Mouse (Mus musculus) embryonic facial prominence, embryonic 15.5 days (tissue): ENCODE measurements around the gene Npas2. TPM values are rescaled to one million over a fixed set of nuclear protein-coding genes. Genes with fewer than 3 reads are reported as not detected.

Source experiments
- ATAC-seq: fragments of 200-750 bp; cut with Nextera tagmentation; 2 replicates; pipeline ENCODE4 v1.8.0; 2017; ENCODE audit warnings: low read depth, moderate TSS enrichment; ENCODE audit not compliant: insufficient number of reproducible peaks, low FRiP score, low TSS enrichment
- H3K27ac ChIP-seq: fragments of 300-500 bp; sonication (generic); replicated peaks from 2 replicates; pipeline ENCODE4 v1.5.1; 2015; ENCODE audit warnings: mild to moderate bottlenecking, inconsistent platforms
- H3K27me3 ChIP-seq: fragments of 300-500 bp; sonication (generic); 2 replicates; pipeline ENCODE4 v1.6.1; 2015; ENCODE audit warnings: inconsistent platforms
- H3K36me3 ChIP-seq: fragments of 300-500 bp; sonication (generic); 2 replicates; pipeline ENCODE4 v1.6.1; 2015; ENCODE audit warnings: mild to moderate bottlenecking, inconsistent platforms
- H3K4me1 ChIP-seq: fragments of 300-500 bp; sonication (generic); 2 replicates; pipeline ENCODE4 v1.6.1; 2015; ENCODE audit warnings: inconsistent platforms
- H3K4me2 ChIP-seq: fragments of 300-500 bp; sonication (generic); replicated peaks from 2 replicates; pipeline ENCODE4 v1.6.1; 2015; ENCODE audit warnings: mild to moderate bottlenecking, inconsistent platforms
- H3K4me3 ChIP-seq: fragments of 300-500 bp; sonication (generic); replicated peaks from 2 replicates; pipeline ENCODE4 v1.5.1; 2015; ENCODE audit warnings: mild to moderate bottlenecking, inconsistent platforms
- H3K9ac ChIP-seq: fragments of 300-500 bp; sonication (generic); 2 replicates; pipeline ENCODE4 v1.6.1; 2015; ENCODE audit warnings: inconsistent platforms
- H3K9me3 ChIP-seq: fragments of 300-500 bp; sonication (generic); replicated peaks from 2 replicates; pipeline ENCODE4 v1.6.1; 2016; ENCODE audit warnings: inconsistent platforms
- WGBS: fragments of 180-500 bp; shearing (Covaris S2); methylation state at CpG from one replicate; pipeline ENCODE4 v1.1.7; 2015; 5-methylcytosine and 5-hydroxymethylcytosine counted together
- microRNA-seq: library from miRNA; unstranded; fragments of <30 nt; microRNA quantifications from one replicate; pipeline ENCODE4, GENCODE M21; 2016; ENCODE audit warnings: borderline number of aligned reads
- polyA plus RNA-seq: library from polyadenylated mRNA; unstranded; fragments of >200 nt; fragmentation: Nextera tagmentation; extraction: Ambion mirVana; gene quantifications from 2 replicates; pipeline ENCODE4 v1.2.1, GENCODE M21; 2015

The Npas2 gene
- polyA plus RNA-seq, 1 experiment from 2014 or later: 3.3 TPM

GRCm38 (mm10) chr1:39396347-39396746 lies 202.8 kb downstream of the Npas2 start:
- Histone ChIP-seq H3K27ac (no peak overlapping the region), H3K4me3 (no peak overlapping the region), H3K9ac (no peak overlapping the region), H3K27me3 (no peaks in the 10 kb centered on the region), H3K9me3 (no peaks in the 10 kb centered on the region), H3K36me3 (peaks cover 14% of the 10 kb centered on the region; the same call in 1 of the 2 replicates), H3K4me2 (no peak overlapping the region), H3K4me1 (0 out of 2 replicates have a peak, but pooled peaks cover 5% of the 10 kb centered on the region)
- 57% methylated on average over 4 of the region's 4 CpGs for WGBS
- ATAC-seq: 0 out of 2 replicates have a peak, but pooled peaks have one; percentile 41

GRCm38 (mm10) chr1:39398284-39398683 lies 204.8 kb downstream of the Npas2 start:
- H3K9me3 ChIP-seq: no peaks in the 10 kb centered on the region
- no peak overlapping the region for H3K4me2 ChIP-seq
- H3K9ac ChIP-seq: no peak overlapping the region
- no peak overlapping the region for H3K4me3 ChIP-seq
- H3K36me3 ChIP-seq: peaks cover 11% of the 10 kb centered on the region; the same call in 1 of the 2 replicates
- no peak overlapping the region for H3K27ac ChIP-seq
- ATAC-seq: no peak
- H3K27me3 ChIP-seq: no peaks in the 10 kb centered on the region
- 93% methylated on average over 6 of the region's 6 CpGs for WGBS
- H3K4me1 ChIP-seq: 0 out of 2 replicates have a peak, but pooled peaks cover 5% of the 10 kb centered on the region

DNA sequence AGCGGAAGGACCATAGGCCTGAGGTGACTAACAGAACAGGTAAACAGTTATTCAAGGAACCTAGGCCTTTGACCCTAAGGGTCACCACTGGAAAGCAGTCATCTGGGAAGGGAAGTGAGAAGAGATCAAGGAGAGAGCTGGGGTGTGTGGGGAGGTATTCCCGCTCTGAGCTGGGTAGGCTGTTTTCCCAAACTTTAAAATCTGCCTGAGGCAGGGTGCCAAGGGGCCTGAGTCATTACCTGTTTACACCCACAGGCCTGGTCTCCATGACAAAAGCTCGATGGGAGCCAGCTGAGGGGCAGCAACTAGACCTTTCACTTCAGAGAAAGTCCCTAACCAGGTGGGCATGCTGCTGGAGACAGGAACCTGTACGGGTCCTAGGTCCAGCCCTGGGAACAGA lies 205.7 kb downstream of the Npas2 start:
- H3K9ac ChIP-seq: no peak overlapping the region
- no peak overlapping the region for H3K27ac ChIP-seq
- ATAC-seq: no peak

GRCm38 (mm10) chr1:39400173-39400572 lies 206.6 kb downstream of the Npas2 start:
- ATAC-seq: no peak
- Histone ChIP-seq H3K36me3 (0 out of 2 replicates have a peak, but pooled peaks cover 8% of the 10 kb centered on the region), H3K27me3 (no peaks in the 10 kb centered on the region), H3K4me3 (no peak overlapping the region), H3K9me3 (no peaks in the 10 kb centered on the region), H3K27ac (no peak overlapping the region), H3K4me2 (no peak overlapping the region), H3K4me1 (no peaks in the 10 kb centered on the region), H3K9ac (no peak overlapping the region)
- 87% methylated on average over 3 of the region's 3 CpGs for WGBS

More for the DNA sequence above, 205.7 kb downstream of the Npas2 start:
- 69% methylated on average over 4 of the region's 4 CpGs for WGBS
- H3K4me2 ChIP-seq: no peak overlapping the region
- H3K9me3 ChIP-seq: no peaks in the 10 kb centered on the region
- no peaks in the 10 kb centered on the region for H3K27me3 ChIP-seq
- H3K36me3 ChIP-seq: 0 out of 2 replicates have a peak, but pooled peaks cover 8% of the 10 kb centered on the region
- H3K4me3 ChIP-seq: no peak overlapping the region
- 0 out of 2 replicates have a peak, but pooled peaks cover 2% of the 10 kb centered on the region for H3K4me1 ChIP-seq

GRCm38 (mm10) chr1:39407108-39407507 lies 213.6 kb downstream of the Npas2 start:
- H3K36me3 ChIP-seq: no peaks in the 10 kb centered on the region
- H3K9ac ChIP-seq: no peak overlapping the region
- H3K27me3 ChIP-seq: no peaks in the 10 kb centered on the region
- H3K27ac ChIP-seq: no peak overlapping the region
- no peaks in the 10 kb centered on the region for H3K9me3 ChIP-seq
- 78% methylated on average over 4 of the region's 4 CpGs for WGBS
- H3K4me1 ChIP-seq: peaks cover 4% of the 10 kb centered on the region; the same call in 1 of the 2 replicates
- no peak for ATAC-seq
- no peak overlapping the region for H3K4me3 ChIP-seq
- no peak overlapping the region for H3K4me2 ChIP-seq

GRCm38 (mm10) chr1:39408123-39408522 lies 214.6 kb downstream of the Npas2 start:
- H3K9ac ChIP-seq: no peak overlapping the region
- H3K36me3 ChIP-seq: no peaks in the 10 kb centered on the region
- ATAC-seq: no peak
- H3K4me2 ChIP-seq: no peak overlapping the region
- no peaks in the 10 kb centered on the region for H3K9me3 ChIP-seq
- H3K27me3 ChIP-seq: no peaks in the 10 kb centered on the region
- 92% methylated on average over 6 of the region's 6 CpGs for WGBS
- H3K27ac ChIP-seq: no peak overlapping the region
- no peak overlapping the region for H3K4me3 ChIP-seq
- peaks cover 4% of the 10 kb centered on the region; the same call in 1 of the 2 replicates for H3K4me1 ChIP-seq

- Histone ChIP-seq H3K36me3 (no peaks in the 10 kb centered on the region), H3K27me3 (no peaks in the 10 kb centered on the region), H3K4me3 (no peak overlapping the region), H3K4me2 (no peak overlapping the region), H3K9me3 (no peaks in the 10 kb centered on the region), H3K4me1 (peaks cover 4% of the 10 kb centered on the region; the same call in 1 of the 2 replicates), H3K27ac (no peak overlapping the region), H3K9ac (no peak overlapping the region)
- 82% methylated on average over 7 of the region's 7 CpGs for WGBS
- ATAC-seq: no peak
Measured at GRCm38 (mm10) chr1:39408668-39409067, 215.1 kb downstream of the Npas2 start.

GRCm38 (mm10) chr1:39410085-39410821 lies 216.7 kb downstream of the Npas2 start:
- no peaks in the 10 kb centered on the region for H3K9me3 ChIP-seq

More at GRCm38 (mm10) chr1:39410085-39410821, 216.7 kb downstream of the Npas2 start:
- no peak overlapping the region for H3K9ac ChIP-seq
- H3K27ac ChIP-seq: peak overlapping the region; percentile 28; the same call in 1 of the 2 replicates
- no peak overlapping the region for H3K4me3 ChIP-seq
- H3K4me2 ChIP-seq: no peak overlapping the region
- peaks cover 4% of the 10 kb centered on the region; the same call in 1 of the 2 replicates for H3K4me1 ChIP-seq
- H3K36me3 ChIP-seq: no peaks in the 10 kb centered on the region
- ATAC-seq: no peak
- no peaks in the 10 kb centered on the region for H3K27me3 ChIP-seq
- 59% methylated on average over 19 of the region's 19 CpGs for WGBS

Small RNA genes lying within 50 kb of the gene (microRNA-seq; reads per million reads assigned to microRNA genes)
- gene Mir6349: not detected

Other genes with a start within 250 kb of the Npas2 start
- 156 and 164 TPM in 2 replicates for gene Pdcl3, start 208.1 kb upstream of the Npas2 start, polyA plus RNA-seq
- 525 and 532 TPM in 2 replicates for gene Rpl31, start 174.1 kb downstream of the Npas2 start, polyA plus RNA-seq